Mouse (Mus musculus) C2C12 (cell line): Measurements from ENCODE around the gene Abcg1. TPM values are rescaled to one million over a fixed set of nuclear protein-coding genes. Genes with fewer than 3 reads are reported as not detected.

Experiments used
- H3K27me3 ChIP-seq: one replicate; pipeline ENCODE4 v1.6.1; 2011; ENCODE audit not compliant: control insufficient read depth, insufficient read depth, insufficient read length
- H3K36me3 ChIP-seq: one replicate; pipeline ENCODE4 v1.6.1; 2011; ENCODE audit not compliant: control insufficient read depth, insufficient read depth
- H3K4me3 ChIP-seq: one replicate; pipeline ENCODE4 v1.5.1; 2011; ENCODE audit warnings: mild to moderate bottlenecking, control low read depth; ENCODE audit not compliant: poor library complexity, insufficient read depth, severe bottlenecking
- H3K79me2 ChIP-seq: one replicate; pipeline ENCODE4 v1.6.1; 2011; ENCODE audit not compliant: control insufficient read depth, insufficient read depth
- H3K79me3 ChIP-seq: one replicate; pipeline ENCODE4 v1.6.1; 2011; ENCODE audit warnings: low read depth, control low read depth
- H3ac ChIP-seq: one replicate; pipeline ENCODE3; 2011; ENCODE audit warnings: low read depth; ENCODE audit not compliant: control insufficient read depth, insufficient read length
- CEBPB ChIP-seq: IDR thresholded peaks from one replicate; pipeline ENCODE4 v1.6.1; 2011; ENCODE audit warnings: low read depth, mild to moderate bottlenecking, control low read depth, moderate library complexity
- CTCF ChIP-seq: IDR thresholded peaks from one replicate; pipeline ENCODE4 v1.5.1; 2011; ENCODE audit not compliant: control insufficient read depth, insufficient read depth, insufficient read length
- FOSL1 ChIP-seq: IDR thresholded peaks from one replicate; pipeline ENCODE4 v1.8.0; 2011; ENCODE audit warnings: mild to moderate bottlenecking, low read length; ENCODE audit not compliant: poor library complexity, insufficient read depth, severe bottlenecking
- MAX ChIP-seq: IDR thresholded peaks from one replicate; pipeline ENCODE4 v1.6.1; 2011; ENCODE audit warnings: mild to moderate bottlenecking, control low read depth
- MYOD1 ChIP-seq: IDR thresholded peaks from one replicate; pipeline ENCODE4 v1.6.1; 2011; ENCODE audit warnings: low read depth; ENCODE audit not compliant: control insufficient read depth, insufficient read length
- MYOG ChIP-seq: IDR thresholded peaks from one replicate; pipeline ENCODE4 v1.6.1; 2011; ENCODE audit not compliant: control insufficient read depth, insufficient read length; ENCODE audit errors: extremely low read depth
- USF1 ChIP-seq: IDR thresholded peaks from one replicate; pipeline ENCODE4 v1.6.1; 2011; ENCODE audit warnings: low read depth, mild to moderate bottlenecking, control low read depth, moderate library complexity
- polyA plus RNA-seq: library from polyadenylated mRNA; unstranded; fragments of >200 nt; fragmentation: generic; extraction: Trizol; gene quantifications from one replicate; pipeline ENCODE4 v1.2.1, GENCODE M21; 2012; ENCODE audit warnings: missing spikeins

Gene Abcg1
- polyA plus RNA-seq, 1 experiment = 0.46 TPM

DNA sequence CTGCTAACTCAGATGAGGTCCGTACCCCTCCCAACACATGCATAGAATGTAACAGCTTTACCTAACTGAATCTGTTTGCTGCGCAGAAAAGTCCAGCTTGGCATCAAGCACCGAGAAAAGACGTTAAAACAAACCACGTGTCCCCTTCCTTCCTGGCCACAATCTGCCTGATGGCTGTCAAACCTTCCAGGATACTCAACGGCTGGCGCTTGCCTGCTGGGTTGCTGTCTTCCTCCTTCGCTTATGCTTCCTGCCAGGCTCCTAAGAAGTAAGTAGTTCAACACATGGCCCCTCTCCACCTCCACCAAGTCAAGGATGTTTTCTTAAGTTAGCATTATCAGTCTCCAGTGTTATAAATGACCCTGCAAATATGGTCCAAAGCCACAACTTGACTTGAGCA is 96.3 kb downstream of the Abcg1 start:
- Histone ChIP-seq H3K79me3 (no peaks in the 10 kb centered on the region), H3K79me2 (no peaks in the 10 kb centered on the region), H3K36me3 (no peaks in the 10 kb centered on the region), H3ac (no peak overlapping the region), H3K27me3 (no peaks in the 10 kb centered on the region), H3K4me3 (no peak overlapping the region)
- TF ChIP-seq MYOD1 = no peak
- no peak for TF ChIP-seq USF1
- TF ChIP-seq CTCF = no peak
- no peak for TF ChIP-seq MYOG
- TF ChIP-seq FOSL1 = no peak
- TF ChIP-seq MAX = no peak
- TF ChIP-seq CEBPB = no peak

GRCm38 (mm10) chr17:31157921-31158320 is 100.4 kb downstream of the Abcg1 start:
- H3ac ChIP-seq = no peak overlapping the region
- no peaks in the 10 kb centered on the region for H3K79me2 ChIP-seq
- H3K4me3 ChIP-seq = no peak overlapping the region
- H3K79me3 ChIP-seq = no peaks in the 10 kb centered on the region
- TF ChIP-seq FOSL1 = no peak
- no peak for TF ChIP-seq USF1
- no peak for TF ChIP-seq CTCF
- TF ChIP-seq MYOG = no peak
- no peak for TF ChIP-seq CEBPB
- TF ChIP-seq MAX = no peak
- TF ChIP-seq MYOD1 = no peak
- no peaks in the 10 kb centered on the region for H3K27me3 ChIP-seq
- H3K36me3 ChIP-seq = no peaks in the 10 kb centered on the region

DNA sequence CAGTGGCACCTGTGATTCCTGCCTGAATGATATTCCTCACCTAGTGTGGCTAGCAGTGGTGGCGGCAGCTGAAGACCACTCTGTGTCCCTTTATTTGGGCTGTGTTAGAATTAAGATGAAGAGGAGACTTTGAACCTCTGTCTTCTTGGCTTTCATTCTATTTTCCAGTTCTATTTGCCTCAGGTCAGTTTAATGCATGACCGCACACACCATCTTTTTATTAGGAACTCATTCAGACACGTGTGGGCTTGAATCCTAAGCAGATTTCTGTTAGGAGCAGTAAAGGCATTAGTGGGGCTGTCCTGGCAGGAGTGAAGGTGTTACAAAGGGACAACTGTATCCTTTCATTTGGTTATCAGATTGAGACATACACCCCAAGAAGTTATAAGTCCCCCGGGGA is 102.8 kb downstream of the Abcg1 start:
- no peaks in the 10 kb centered on the region for H3K27me3 ChIP-seq
- no peaks in the 10 kb centered on the region for H3K79me2 ChIP-seq
- TF ChIP-seq MAX (no peak), MYOD1 (no peak), MYOG (no peak), CTCF (no peak), USF1 (no peak), CEBPB (no peak), FOSL1 (no peak)
- no peaks in the 10 kb centered on the region for H3K36me3 ChIP-seq
- no peak overlapping the region for H3K4me3 ChIP-seq
- no peaks in the 10 kb centered on the region for H3K79me3 ChIP-seq
- H3ac ChIP-seq = no peak overlapping the region

GRCm38 (mm10) chr17:31162607-31163006 is 105.1 kb downstream of the Abcg1 start:
- no peaks in the 10 kb centered on the region for H3K27me3 ChIP-seq
- TF ChIP-seq MAX = no peak
- peak; percentile 20 for TF ChIP-seq FOSL1
- no peak overlapping the region for H3ac ChIP-seq
- no peaks in the 10 kb centered on the region for H3K79me3 ChIP-seq
- H3K36me3 ChIP-seq = no peaks in the 10 kb centered on the region
- no peaks in the 10 kb centered on the region for H3K79me2 ChIP-seq
- H3K4me3 ChIP-seq = no peak overlapping the region

DNA sequence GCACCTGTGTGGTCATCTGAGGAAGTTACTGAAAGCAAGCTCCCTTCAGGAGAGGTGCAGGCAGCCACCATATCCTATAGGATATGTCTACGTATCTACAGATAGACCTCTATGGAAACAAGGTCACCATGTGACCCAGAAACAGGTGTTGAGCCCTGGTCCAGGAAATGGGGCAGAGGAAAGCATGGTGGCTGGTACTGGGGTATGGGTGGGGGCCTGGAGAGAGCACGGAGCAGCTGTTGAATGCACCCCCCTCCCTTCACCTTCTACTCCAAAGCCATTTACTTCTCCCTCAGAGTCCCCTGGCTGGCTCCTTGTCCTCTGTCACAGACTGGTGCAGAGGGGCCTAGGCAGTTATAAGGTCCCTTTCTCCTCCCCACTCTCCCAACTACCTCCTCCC is 106.3 kb downstream of the Abcg1 start:
- no peak overlapping the region for H3ac ChIP-seq
- H3K4me3 ChIP-seq = no peak overlapping the region
- TF ChIP-seq MYOD1 (no peak), CEBPB (no peak), MAX (no peak), FOSL1 (no peak), CTCF (no peak), USF1 (no peak), MYOG (no peak)
- no peaks in the 10 kb centered on the region for H3K36me3 ChIP-seq
- no peaks in the 10 kb centered on the region for H3K27me3 ChIP-seq
- no peaks in the 10 kb centered on the region for H3K79me3 ChIP-seq
- no peaks in the 10 kb centered on the region for H3K79me2 ChIP-seq

DNA sequence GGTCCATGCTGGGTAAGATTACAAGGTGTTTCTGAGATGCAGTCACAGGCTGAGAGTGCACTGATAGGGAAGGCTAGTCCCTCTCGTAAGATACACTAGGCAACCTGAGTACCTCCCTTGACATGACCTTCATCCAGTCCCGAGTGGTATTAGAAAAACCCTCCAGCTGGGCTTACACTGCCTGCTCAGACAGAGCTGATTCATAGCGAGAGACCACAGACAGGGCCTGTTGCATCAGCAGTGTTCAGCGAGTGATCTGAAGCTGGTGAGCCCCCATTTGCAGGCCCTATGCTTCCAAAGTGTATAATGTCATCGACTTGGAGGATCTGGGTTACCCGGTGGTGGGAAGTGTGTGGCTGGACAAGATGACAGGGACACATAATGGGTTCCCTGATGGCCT is 107.7 kb downstream of the Abcg1 start, which contains the start of gene Tff1:
Tff1 (minus strand) TSS at position 151 of the 400 bp plus-strand sequence.
- Histone ChIP-seq H3K36me3 (no peaks in the 10 kb centered on the region), H3K4me3 (no peak within 1 kb of the TSS), H3ac (no peak within 1 kb of the TSS), H3K79me2 (no peaks in the 10 kb centered on the region), H3K79me3 (no peaks in the 10 kb centered on the region), H3K27me3 (no peaks in the 10 kb centered on the region)
- TF ChIP-seq CEBPB (no peak), MAX (no peak), CTCF (no peak), MYOD1 (no peak), USF1 (no peak), MYOG (no peak), FOSL1 (no peak)

Other genes starting within 250 kb of the Abcg1 start
- gene Glp1r, start 155.9 kb upstream of the Abcg1 start, polyA plus RNA-seq = 0.80 TPM
- gene Umodl1, start 103.0 kb upstream of the Abcg1 start, polyA plus RNA-seq = not detected
- gene Tff3, start 72.0 kb downstream of the Abcg1 start, polyA plus RNA-seq = not detected
- gene Tff2, start 86.6 kb downstream of the Abcg1 start, polyA plus RNA-seq = not detected
- gene Tff1, start 107.6 kb downstream of the Abcg1 start, polyA plus RNA-seq = not detected
- gene Tmprss3, start 141.3 kb downstream of the Abcg1 start, polyA plus RNA-seq = not detected
- gene Ubash3a, start 150.2 kb downstream of the Abcg1 start, polyA plus RNA-seq = not detected
- gene Rsph1, start 219.7 kb downstream of the Abcg1 start, polyA plus RNA-seq = 0.20 TPM
- 0.14 TPM for gene Slc37a1, start 229.1 kb downstream of the Abcg1 start, polyA plus RNA-seq